10 mouse cellular contexts compared by ENCODE assay signal in genomic region chr19:23146409-23146861, GRCm38 (mm10). TPM values are rescaled to one million over a fixed set of nuclear protein-coding genes. Genes with fewer than 3 reads are reported as not detected.
A peak's percentile ranks its signal among the peaks of the same experiment; 100 is the strongest.
DNase-seq lines count a peak whose midpoint lies in the region; ATAC-seq and TF ChIP-seq lines count a peak whose summit lies in the region.
"Had no signal": no experiment of that assay in that cellular context is flagged by ENCODE, and none has a peak within 500 bp of the region (broad histone marks: within the 10 kb centered on the region; RNA-seq: fewer than 3 reads in every experiment).

No protein-coding gene starts in this region.

- TF ChIP-seq CTCF in kidney, adult 2 months (conservative IDR thresholded peaks at IDR 0.05; ENCODE audit: insufficient read depth, insufficient read length, low read depth, low read length): no peak
- no peak for TF ChIP-seq CTCF in brain, embryonic 14.5 days (IDR thresholded peaks at IDR 0.05; ENCODE audit: borderline replicate concordance, extremely low read depth, insufficient read depth, insufficient read length)
- TF ChIP-seq CTCF in forebrain, postnatal 0 days (IDR thresholded peaks at IDR 0.05; ENCODE audit: low read depth): no peak

- H3K36me3 ChIP-seq in kidney, adult 2 months (ENCODE audit: control insufficient read depth, insufficient read depth, low read length): no peaks in the 10 kb centered on the region; the same call in 1 of the 2 replicates
- no peaks in the 10 kb centered on the region for H3K36me3 ChIP-seq in kidney, embryonic 16.5 days (ENCODE audit: insufficient read depth, low read length)
- no peaks in the 10 kb centered on the region for H3K36me3 ChIP-seq in forebrain, postnatal 0 days (ENCODE audit: insufficient read depth)
- H3K36me3 ChIP-seq: limb, embryonic 12.5 days; neural tube, embryonic 12.5 days had no signal

- no peak for ATAC-seq in kidney, embryonic 16.5 days (ENCODE audit: low FRiP score, low TSS enrichment)
- ATAC-seq in forebrain, postnatal 0 days: peak; percentile 84
- ATAC-seq in megakaryocyte-erythroid progenitor cell, adult 5-6 weeks (replicated peaks; ENCODE audit: low FRiP score, low TSS enrichment, poor library complexity, severe bottlenecking): no peak

- H3K27me3 ChIP-seq in kidney, adult 2 months (replicated peaks; ENCODE audit: control insufficient read depth, insufficient read depth, low read length): no peaks in the 10 kb centered on the region
- H3K27me3 ChIP-seq in kidney, embryonic 16.5 days (ENCODE audit: insufficient read depth, low read length): no peaks in the 10 kb centered on the region
- H3K27me3 ChIP-seq in forebrain, postnatal 0 days (ENCODE audit: insufficient read depth, low read length): peaks cover 10% of the 10 kb centered on the region; the same call in 1 of the 2 replicates

- WGBS in kidney, adult 2 months: 21% methylated on average over 12 of the region's 12 CpGs
- 45% methylated on average over 12 of the region's 12 CpGs for WGBS in kidney, embryonic 16.5 days
- 47% methylated on average over 12 of the region's 12 CpGs for WGBS in forebrain, postnatal 0 days

- peak overlapping the region; percentile 53 for H3K27ac ChIP-seq in kidney, adult 2 months (ENCODE audit: insufficient read depth, low read depth, low read length)
- no peak overlapping the region; the same call in 1 of the 2 replicates for H3K27ac ChIP-seq in kidney, embryonic 16.5 days (ENCODE audit: low read length)
- peak overlapping the region; percentile 60 for H3K27ac ChIP-seq in forebrain, postnatal 0 days (ENCODE audit: low read depth, low read length)
- H3K27ac ChIP-seq: limb, embryonic 12.5 days; neural tube, embryonic 12.5 days had no signal

- TF ChIP-seq POLR2A in kidney, adult 2 months (IDR thresholded peaks at IDR 0.05; ENCODE audit: low read depth, low read length): no peak
- TF ChIP-seq POLR2A in brain, embryonic 14.5 days (IDR thresholded peaks at IDR 0.05; ENCODE audit: borderline replicate concordance, extremely low read depth, insufficient read depth, insufficient read length, poor library complexity, severe bottlenecking): no peak

- peak overlapping the region; percentile 28 for H3K4me3 ChIP-seq in kidney, adult 2 months (ENCODE audit: insufficient read depth, low read depth, low read length)
- no peak overlapping the region for H3K4me3 ChIP-seq in kidney, embryonic 16.5 days (ENCODE audit: low read length)
- no peak overlapping the region for H3K4me3 ChIP-seq in forebrain, postnatal 0 days (ENCODE audit: low read depth, low read length)
- H3K4me3 ChIP-seq: limb, embryonic 12.5 days; neural tube, embryonic 12.5 days had no signal

- H3K9me3 ChIP-seq in kidney, embryonic 16.5 days (ENCODE audit: low read length): no peaks in the 10 kb centered on the region
- no peaks in the 10 kb centered on the region for H3K9me3 ChIP-seq in forebrain, postnatal 0 days (ENCODE audit: low read length)
- H3K9me3 ChIP-seq: limb, embryonic 12.5 days; neural tube, embryonic 12.5 days had no signal

- no peak for DNase-seq in kidney, adult 2 months
- DNase-seq in brain, embryonic 14.5 days (ENCODE audit: low read depth): peak; percentile 73
- peak; percentile 70 for DNase-seq in forebrain, postnatal 0 days
- peak; percentile 65 for DNase-seq in left cerebral cortex, postnatal 4 days
- no peak for DNase-seq in spleen, adult 12 weeks (ENCODE audit: low spot score)
- no peak for DNase-seq in adrenal gland, postnatal 25 days

- no peak overlapping the region for H3K9ac ChIP-seq in kidney, embryonic 16.5 days (replicated peaks; ENCODE audit: low read length)
- H3K9ac ChIP-seq in forebrain, postnatal 0 days: no peak overlapping the region
- H3K9ac ChIP-seq: limb, embryonic 12.5 days; neural tube, embryonic 12.5 days had no signal

- intact Hi-C loops in left cerebral cortex, postnatal 4 days (cut with DNase I): no loop called here

- H3K4me1 ChIP-seq in kidney, adult 2 months (ENCODE audit: control insufficient read depth, insufficient read depth, low read length): peaks cover 58% of the 10 kb centered on the region
- H3K4me1 ChIP-seq in kidney, embryonic 16.5 days (ENCODE audit: insufficient read depth, low read length): peaks cover 8% of the 10 kb centered on the region
- H3K4me1 ChIP-seq in forebrain, postnatal 0 days (ENCODE audit: insufficient read depth): peaks cover 7% of the 10 kb centered on the region; the same call in 1 of the 2 replicates

- H3K4me2 ChIP-seq in kidney, embryonic 16.5 days (replicated peaks; ENCODE audit: low read depth, low read length): no peak overlapping the region
- no peak overlapping the region for H3K4me2 ChIP-seq in forebrain, postnatal 0 days (ENCODE audit: low read depth)
- H3K4me2 ChIP-seq: limb, embryonic 12.5 days; neural tube, embryonic 12.5 days had no signal

RNA-seq across cellular contexts. Expression of gene Klf9, which starts 5.4 kb away (rescaled TPM):
- 59.3 and 62.3 TPM in 2 replicates for polyA plus RNA-seq in kidney, adult 2 months (2012; rRNA removed)
- 5.8 and 6.5 TPM in 2 replicates for polyA plus RNA-seq in kidney, embryonic 16.5 days (2015; fragmentation: Nextera tagmentation; extraction: Ambion mirVana)
- 1.1 and 1.6 TPM in 2 replicates for polyA plus RNA-seq in brain, embryonic 14.5 days (2012; rRNA removed)
- 22.5 and 25.9 TPM in 2 replicates for total RNA-seq in forebrain, postnatal 0 days (2014; rRNA removed)
- polyA plus RNA-seq in forebrain, postnatal 0 days (2015; fragmentation: Nextera tagmentation; extraction: Ambion mirVana): 10.2 and 11.4 TPM in 2 replicates
- 10 to 100 TPM; 44.2 to 46.4 TPM for total RNA-seq in left cerebral cortex, postnatal 4 days (2021)
- total RNA-seq in megakaryocyte-erythroid progenitor cell, adult 5-6 weeks (2014; fragmentation: Nextera tagmentation): 22.9 and 24.6 TPM in 2 replicates
- total RNA-seq in megakaryocyte-erythroid progenitor cell, adult 5-6 weeks (2017): 19.9 and 25.0 TPM in 2 replicates
- total RNA-seq in adrenal gland, postnatal 25 days (2021): 72.2 and 72.8 TPM in 2 replicates

Comparison
In these comparisons a context has a peak if more than half of its experiments do, and no peak if none do; other contexts are left out.
1. DNase-seq: peak in brain, embryonic 14.5 days (single experiment), forebrain, postnatal 0 days (single experiment) and left cerebral cortex, postnatal 4 days (single experiment); none in kidney, adult 2 months (single experiment), spleen, adult 12 weeks (single experiment) and adrenal gland, postnatal 25 days (single experiment).